Mouse (Mus musculus) myocyte (in vitro differentiated cells): ENCODE data around the gene Gpr55.

ENCODE experiments used
- CEBPB ChIP-seq: IDR thresholded peaks from 2 replicates; pipeline ENCODE4 v1.6.1; 2011; ENCODE audit warnings: mild to moderate bottlenecking, moderate library complexity; ENCODE audit not compliant: poor library complexity, insufficient read depth, severe bottlenecking
- POLR2A ChIP-seq: IDR thresholded peaks from one replicate; pipeline ENCODE4 v1.6.1; 2011; ENCODE audit warnings: low read depth, mild to moderate bottlenecking, control low read depth, moderate library complexity; ENCODE audit not compliant: insufficient read length
- USF1 ChIP-seq: IDR thresholded peaks from one replicate; pipeline ENCODE4 v1.6.1; 2011; ENCODE audit warnings: low read depth, mild to moderate bottlenecking, control low read depth, moderate library complexity

DNA sequence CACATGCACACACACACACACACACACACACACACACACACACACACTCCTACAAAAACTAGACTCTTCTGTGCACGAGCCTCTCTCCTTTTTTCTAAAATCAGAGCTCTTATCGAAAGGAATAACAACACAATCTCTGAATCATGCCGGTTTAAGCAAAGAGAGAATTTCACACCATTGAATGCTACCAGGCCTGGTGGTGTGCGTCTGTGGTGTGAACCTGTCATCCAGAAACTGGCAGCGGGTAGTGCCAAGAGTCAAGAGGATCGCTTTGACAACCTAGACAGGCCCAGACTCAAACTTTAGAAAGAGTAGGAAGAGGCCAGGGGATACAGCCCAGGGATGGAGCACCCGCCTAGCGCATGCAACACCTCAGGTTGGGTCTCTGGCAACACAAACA lies 18.5 kb downstream of the Gpr55 start:
- TF ChIP-seq POLR2A, result no peak
- no peak for TF ChIP-seq USF1
- no peak for TF ChIP-seq CEBPB
